Mouse (Mus musculus) heart, postnatal 36 days (tissue): ENCODE measurements at regions not wholly inside any gene's neighbourhood (a gene's known extent, or its start where the extent isn't known, plus 50 kb on each side); places are given as distances from the start of the nearest gene placed in this dataset.

ENCODE experiments used
- DNase-seq, 2 experiments: peaks; one replicate each; pipeline ENCODE4 v3.0.0; 2021 to 2022
- intact Hi-C: fragments of 180-260 bp; cut with DNase I; formaldehyde crosslinking; loops from one replicate; pipeline ENCODE4 v1.15.1; 2025

DNA sequence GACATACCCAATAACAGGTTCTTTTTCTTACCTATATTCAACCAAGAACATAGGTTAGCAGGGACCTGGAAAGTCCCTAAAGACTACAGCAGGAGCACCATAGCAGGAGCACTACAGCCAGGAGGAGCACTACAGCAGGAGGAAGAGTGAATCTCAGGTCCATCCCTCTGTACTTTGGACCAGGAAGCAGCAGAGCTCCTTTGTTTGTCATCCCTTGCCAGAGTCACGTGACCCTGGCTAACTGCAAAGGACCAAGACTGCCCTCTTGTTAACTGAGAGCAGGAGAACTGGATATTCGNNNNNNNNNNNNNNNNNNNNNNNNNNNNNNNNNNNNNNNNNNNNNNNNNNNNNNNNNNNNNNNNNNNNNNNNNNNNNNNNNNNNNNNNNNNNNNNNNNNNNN is 172.2 kb upstream of the Samsn1 start:
- intact Hi-C loops = no loop called here
- DNase-seq = no peak

DNA sequence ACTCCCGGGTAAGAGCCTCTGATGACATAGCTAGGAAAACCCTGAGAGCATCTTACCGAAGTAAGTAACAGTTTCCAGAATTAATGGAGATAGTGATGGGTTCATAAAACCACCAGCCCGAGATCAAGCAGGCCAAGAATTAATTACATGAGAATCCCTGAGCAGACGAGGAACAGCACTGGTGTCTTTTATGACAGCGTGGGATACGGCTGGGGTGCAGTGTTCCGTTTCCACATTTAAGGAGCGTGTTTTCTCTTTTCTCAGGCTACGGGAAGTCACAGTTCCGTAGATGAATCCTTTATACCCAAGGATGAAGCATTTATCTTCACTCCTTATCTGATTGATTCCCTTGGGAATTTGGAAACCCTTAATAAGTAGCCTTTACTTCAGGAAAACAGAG is 169.1 kb upstream of the Samsn1 start:
- DNase-seq = no peak
- intact Hi-C loops = no loop called here

DNA sequence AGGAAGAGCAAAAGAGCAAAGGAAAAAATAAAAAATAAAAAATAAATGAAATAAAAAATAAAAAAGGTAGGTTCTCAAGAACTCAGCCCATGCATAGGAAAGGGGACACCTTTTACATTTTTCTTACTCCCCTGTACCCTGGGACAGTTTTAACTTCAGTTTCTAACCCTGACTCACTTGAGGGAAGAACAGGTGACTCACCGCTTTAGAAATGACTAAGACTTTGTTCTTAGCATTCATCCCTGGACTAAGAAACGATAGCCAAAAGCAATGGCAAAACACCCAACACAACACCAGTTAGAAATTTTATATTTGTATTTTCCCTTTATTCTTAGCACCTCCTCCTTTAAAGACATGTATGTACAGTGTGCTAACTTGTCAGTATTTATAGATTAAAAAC is 161.5 kb upstream of the Samsn1 start:
- DNase-seq = no peak
- intact Hi-C loops = no loop called here

DNA sequence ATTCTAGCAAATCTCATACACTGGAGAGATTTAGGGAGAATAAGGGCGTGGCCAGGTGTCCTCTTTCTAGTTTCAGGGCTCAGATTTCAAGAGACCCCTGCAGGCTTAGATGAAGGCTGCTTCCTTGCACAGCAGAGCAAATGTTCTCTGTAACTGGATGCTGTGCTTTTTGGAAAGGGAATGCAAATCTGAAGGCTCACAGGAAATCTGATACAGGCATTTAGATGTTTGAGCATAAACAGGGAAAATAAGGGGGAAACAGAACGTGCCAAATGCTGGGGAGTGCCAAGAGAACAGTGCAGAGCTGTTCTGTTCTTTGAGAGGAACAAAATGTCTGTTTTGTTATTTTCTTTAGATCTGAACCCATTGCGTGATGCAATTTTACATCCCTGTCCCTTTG is 161.0 kb upstream of the Samsn1 start:
- intact Hi-C loops = no loop called here
- DNase-seq = peak in 1 of 2 experiments; percentile 8

DNA sequence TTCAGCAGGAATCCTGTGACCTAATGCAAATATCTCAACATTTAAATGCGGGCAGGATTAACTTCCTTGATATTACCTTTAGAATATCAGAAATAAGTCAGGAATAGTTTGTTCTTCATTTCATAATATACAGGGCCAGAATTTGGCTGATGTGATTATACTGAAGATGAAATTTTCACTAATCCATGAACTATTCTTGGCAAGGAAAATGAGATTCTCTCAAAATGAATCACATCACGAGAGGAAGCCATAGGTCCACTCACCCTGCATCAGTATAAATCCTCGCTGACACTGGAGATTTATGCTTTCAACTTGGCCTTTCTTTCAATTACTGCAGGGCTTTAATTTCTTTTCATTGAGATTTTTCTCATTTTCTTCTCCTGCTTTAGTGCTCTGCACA is 159.5 kb upstream of the Samsn1 start:
- DNase-seq = no peak
- intact Hi-C loops = no loop called here

DNA sequence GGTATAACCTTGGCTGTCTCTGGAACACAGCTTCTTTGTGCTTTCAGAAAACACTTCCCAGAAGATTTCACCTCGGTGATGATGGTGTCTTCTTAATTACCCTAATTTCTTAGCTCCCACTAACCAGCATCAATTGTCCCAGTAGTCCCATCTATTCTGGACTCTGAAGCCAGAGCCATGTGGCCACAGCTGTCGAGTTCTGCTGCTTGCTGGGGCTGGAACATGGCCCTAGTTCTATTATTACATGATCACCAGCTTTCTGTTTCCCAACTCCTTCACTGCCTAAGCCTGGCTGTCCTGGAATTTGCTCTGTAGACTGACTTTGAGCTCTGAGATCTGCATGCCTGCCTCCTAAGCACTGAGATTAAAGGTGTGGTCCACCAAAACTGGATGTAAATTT is 145.6 kb upstream of the Samsn1 start:
- DNase-seq = peak in 1 of 2 experiments; percentile 6
- intact Hi-C loops = no loop called here

DNA sequence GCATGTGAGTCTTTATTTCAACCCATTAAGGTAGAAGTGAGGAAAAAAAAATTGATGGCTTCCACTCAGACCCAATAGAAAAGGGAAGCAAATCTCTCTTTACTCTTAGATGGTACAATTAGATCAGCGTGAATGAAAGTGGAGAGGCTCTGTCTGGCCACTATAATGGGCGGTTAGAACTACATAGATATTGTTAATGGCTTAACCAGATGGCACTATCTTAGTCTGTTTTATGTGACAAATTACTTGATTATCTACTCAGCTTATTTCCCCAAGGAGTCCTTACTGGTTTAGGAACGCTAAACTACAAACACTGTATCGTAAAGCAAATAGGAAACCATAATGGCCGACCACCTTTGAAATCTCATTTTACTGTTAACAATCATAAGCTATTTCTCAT is 138.8 kb upstream of the Samsn1 start:
- intact Hi-C loops = no loop called here
- no peak for DNase-seq

DNA sequence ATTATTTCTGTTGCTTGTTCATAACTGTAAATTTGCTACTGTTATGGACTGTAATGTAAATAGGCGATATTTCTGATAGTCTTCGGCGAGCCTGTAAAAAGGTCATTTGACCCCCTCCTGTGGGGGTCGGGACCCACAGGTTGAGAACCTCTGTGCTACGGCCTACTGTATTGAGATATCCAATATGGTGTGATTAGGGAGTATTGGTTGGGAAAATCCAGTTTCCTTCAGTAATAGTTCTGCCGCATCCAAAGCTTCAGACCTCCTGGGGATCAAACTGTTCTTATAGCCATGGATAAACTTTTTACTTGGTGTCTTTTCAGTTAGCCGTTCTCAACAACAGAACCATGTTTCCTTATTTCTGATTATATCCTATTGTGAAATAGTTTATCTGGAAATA is 136.5 kb upstream of the Samsn1 start:
- intact Hi-C loops = no loop called here
- DNase-seq = no peak

DNA sequence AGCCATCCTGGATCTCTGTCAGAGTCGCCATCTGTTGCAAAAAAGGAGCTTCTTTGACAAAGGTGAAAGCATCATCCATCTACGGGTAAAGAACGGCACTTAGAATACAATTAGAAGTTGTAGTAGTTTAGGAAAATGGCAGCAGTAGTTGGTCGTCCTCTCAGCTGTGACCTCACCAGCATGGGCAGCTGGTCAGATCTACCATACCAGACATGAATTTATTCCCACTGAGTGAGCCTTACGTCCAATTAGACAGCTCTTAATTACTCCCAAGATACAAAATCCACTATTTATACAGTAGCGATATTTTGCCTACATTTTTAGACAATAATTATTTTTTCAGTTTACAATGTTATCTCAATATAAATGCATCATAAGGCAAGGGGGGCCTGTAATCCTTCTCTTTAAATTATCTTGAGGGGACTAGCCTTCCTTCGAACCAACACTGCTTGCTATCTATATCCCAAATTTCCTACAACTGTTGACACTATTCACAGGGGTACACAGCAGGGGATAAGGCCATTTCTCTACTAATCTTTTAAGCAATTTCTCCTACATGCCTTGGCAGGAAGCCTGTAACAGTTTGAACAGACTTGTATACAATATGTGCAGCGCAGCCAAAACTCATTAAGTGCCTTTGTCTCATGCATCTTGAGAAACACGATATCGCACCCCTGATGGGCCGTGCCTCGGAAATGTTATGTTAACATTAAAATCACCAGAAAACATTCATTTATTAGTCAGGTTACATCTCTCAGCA is 131.9 kb upstream of the Samsn1 start:
- intact Hi-C loops = no loop called here
- no peak for DNase-seq

DNA sequence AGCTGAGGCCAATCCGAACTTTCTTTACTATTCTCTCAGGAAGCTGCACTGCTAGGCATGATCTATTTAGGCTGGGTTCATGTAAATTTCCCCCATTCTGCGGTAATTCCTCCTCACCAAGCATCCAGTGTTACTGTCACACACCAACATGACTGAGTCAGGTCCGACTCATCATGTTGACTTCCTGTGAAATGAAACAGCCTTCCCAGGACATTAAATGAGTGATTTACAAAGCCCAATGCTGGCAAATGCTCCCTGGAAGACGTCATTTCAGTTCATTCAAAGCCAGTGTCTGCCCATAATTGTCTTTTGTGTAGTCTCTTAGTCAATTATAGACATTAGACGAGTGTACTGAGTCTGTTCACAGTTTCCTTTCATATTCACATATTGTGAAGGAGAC is 127.5 kb upstream of the Samsn1 start:
- intact Hi-C loops = no loop called here
- DNase-seq = no peak

DNA sequence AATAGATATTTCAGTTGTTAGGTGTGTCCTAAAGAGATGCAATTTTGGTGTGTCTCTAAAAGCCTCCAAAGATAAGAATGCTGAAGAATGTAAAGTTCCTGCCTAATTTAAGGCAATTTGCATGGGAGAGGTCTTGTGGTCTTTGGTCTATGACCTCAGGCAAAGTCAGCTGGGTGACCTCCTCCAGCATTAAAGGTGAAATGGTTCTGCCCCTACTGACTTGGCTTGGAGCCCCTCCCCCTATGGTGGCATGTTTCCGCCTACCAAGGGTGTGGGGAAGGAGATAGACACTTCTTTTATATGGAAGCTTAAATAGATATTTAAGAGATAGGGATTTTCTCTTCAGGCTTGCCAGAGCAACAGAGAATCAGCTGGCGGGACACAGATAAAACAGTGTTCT is 111.8 kb upstream of the Samsn1 start:
- intact Hi-C loops = no loop called here

DNA sequence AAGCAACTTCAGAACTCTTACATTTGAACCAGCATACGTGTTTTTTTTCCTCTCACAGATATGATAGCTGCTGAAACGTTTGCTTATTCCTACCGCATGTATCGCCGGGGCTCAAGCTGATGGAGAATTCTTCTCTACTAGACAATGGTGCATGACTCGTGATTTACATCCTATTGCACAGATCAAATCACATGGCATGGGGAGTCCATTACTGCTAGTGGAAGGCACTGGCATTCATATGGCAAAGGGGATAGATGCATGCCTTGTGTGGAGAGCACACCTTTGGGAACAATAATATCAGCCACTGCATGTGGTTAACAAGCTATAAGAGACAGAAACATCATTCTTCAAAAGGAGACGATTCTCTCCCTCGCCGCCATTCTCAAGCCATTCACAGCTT is 108.4 kb upstream of the Samsn1 start:
- intact Hi-C loops = no loop called here
- no peak for DNase-seq

More for the DNA sequence above, 111.8 kb upstream of the Samsn1 start:
- DNase-seq = no peak

DNA sequence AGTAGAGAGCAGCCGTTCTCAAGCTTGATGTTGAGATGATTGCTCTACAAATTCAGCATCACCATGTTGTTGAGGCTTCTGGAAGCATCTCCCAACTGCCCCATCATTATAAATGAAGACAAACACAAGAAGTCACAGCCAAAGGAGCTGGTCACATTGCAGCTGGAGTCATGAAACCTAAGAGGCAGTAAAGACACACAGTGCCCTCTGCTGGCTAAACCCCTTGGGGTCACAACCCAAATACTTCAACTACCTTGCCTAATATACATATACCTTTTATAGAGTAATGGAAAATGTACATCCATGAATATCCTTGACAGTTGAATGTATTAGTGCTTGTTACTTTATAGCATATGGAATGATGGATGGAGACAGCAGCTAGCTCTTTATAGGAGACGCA is 107.9 kb upstream of the Samsn1 start:
- peak; percentile 24 to 43 for DNase-seq
- intact Hi-C loops = loop anchor here (10.0 kb wide), 1 partner anchor 355 kb away; no protein-coding TSS in a partner anchor

DNA sequence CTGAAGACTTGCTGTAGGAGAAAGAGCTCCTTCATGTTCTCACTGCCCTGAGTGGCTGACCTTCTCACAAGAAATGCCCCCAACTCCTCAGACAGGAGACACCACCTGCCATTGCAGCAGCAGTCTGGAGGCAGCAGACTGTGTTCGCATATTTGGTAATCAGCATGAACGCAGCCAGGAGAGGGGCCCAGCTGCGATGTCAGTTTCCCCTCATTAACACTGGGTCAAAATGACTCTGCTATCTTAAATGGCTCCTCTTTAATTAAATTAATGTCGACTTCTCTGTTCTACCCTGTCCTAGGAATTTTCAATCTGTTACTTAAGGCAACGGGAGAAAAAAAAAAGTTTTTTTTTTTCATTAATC is 100.9 kb upstream of the Samsn1 start:
- no peak for DNase-seq
- intact Hi-C loops = loop anchor here (10.0 kb wide), 1 partner anchor 348 kb away; no protein-coding TSS in a partner anchor

DNA sequence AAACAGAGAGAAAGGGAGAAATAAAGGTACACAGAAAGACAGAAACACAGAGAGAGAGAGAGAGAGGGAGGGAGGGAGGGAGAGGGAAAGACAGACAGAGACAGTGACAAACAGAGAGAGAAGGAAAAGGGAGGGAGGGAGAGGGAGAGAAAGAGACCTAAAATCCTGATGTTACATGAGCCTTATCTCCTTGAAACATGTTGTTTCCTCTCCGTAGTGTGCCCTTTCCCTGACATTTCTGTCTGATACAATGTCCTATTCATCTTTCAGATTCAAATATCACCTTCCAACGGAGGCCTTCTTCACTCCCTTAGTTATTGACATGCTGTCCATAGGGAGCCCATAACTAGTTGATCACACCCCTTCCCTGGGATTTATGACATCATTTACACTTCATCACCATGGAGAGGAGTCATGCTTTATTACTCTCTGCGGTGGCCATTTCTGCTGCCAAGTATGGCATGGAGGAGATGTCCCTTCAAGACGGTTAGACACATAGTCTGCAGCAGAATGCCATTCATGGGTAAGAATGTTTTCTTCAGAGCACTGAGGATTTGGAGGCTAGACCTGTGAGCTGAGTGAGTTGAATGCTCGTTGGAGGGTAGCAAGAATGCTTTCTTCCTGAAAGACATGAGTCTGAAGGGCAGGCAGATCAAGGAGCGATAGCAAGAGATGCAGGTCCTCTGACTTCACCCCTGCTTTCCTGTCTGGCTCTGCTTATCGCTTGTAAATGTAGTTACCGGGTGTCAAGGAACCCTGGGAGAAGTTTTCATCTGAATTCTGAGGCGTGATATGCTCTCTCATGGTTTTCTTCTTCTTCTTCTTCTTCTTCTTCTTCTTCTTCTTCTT is 100.3 kb upstream of the Samsn1 start:
- intact Hi-C loops = loop anchor here (10.0 kb wide), 1 partner anchor 348 kb away; no protein-coding TSS in a partner anchor
- DNase-seq = no peak

DNA sequence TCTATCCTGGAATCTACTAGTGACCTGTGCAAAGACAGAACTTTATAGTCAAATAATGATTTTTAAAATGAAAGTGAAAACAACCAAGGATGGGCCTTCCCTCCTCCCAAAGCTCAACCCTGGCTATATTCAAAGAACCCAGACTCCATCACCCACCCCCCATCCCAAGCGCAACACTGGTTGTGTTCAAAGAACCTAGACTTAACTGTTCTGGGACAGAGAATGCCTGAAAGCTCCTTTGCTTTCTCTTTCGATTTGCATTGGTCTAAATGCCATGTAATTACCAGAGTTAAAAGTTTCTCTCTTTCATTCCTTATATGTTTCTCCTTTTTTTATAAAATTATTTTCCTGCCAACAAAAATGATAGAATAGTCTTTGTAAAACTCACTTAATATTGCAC is 98.6 kb upstream of the Samsn1 start:
- intact Hi-C loops = loop anchor here (10.0 kb wide), 1 partner anchor 346 kb away; no protein-coding TSS in a partner anchor
- DNase-seq = no peak

DNA sequence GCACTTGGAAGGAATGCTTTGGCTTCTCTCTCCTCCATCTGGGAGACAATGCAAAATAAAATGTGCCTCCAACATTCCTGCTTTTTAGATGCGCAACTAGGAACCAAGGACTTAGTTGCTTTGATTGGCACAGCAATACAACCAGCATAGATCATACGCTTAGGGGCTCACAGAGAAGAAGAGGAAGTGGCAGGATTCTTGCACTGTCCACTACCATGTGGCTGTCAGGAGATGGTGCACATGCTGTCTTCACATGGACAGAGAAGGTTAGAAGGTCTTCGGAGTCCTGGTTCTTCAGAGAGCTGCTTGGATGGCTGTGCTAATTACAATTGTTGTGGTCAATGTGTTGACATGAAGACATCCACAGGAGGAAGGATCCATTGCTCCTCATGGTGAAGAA is 88.3 kb upstream of the Samsn1 start:
- DNase-seq = no peak
- intact Hi-C loops = no loop called here

DNA sequence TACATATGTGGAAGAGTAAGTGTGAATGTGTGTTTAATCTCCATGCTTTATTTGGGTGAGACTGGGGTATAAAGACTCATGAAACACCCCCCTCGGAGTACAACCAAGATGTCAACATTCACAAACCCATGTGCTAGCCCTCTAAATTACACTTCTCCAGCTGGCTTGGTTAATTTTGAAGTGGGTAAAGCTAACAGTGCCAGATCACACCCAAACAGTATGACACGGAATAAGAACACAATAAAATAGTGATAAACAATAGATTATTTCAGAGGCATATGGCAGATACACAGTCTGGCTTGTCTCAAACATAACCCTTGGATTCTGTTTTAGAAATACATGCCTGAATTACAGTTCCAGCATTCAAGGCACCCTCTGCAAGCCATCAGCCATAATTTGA is 86.4 kb upstream of the Samsn1 start:
- intact Hi-C loops = no loop called here

DNA sequence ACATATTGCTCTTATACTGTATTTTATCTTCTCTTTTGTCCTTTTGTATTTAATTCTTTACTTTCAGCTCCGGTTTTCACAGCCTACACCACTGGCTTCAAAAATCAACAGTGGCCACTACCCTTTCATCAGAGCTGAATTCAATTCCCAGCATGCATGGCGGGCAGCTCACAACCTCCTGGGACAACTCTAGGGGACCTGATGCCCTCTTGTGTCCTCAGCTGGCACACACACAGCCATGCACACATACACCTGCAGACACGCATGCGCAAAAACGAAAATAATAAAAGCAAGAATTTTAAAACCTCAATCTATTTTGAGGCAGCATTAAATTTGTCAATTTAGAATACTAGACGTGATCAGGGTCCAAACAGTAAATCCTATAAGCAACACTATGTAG is 82.6 kb upstream of the Samsn1 start:
- no peak for DNase-seq
- intact Hi-C loops = no loop called here

More for the DNA sequence above, 86.4 kb upstream of the Samsn1 start:
- DNase-seq = no peak

DNA sequence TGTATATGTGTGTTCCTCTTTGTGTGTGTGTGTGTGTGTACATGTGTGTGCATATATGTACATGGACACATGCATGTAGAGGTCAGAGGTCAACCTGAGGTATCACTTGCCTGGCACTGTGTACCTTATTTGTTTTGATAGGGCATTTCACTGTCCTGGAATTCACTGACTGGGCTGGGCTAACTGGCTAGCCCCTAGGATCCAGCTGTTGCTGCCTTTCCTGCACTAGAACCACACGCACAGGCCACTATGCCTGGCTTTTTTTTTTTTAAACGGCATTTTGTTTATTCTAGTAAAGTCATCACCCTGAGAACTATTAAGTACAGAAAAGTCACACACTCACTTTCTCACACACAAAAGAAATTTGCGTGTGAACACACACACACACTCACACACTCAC is 79.7 kb upstream of the Samsn1 start:
- no peak for DNase-seq
- intact Hi-C loops = no loop called here

DNA sequence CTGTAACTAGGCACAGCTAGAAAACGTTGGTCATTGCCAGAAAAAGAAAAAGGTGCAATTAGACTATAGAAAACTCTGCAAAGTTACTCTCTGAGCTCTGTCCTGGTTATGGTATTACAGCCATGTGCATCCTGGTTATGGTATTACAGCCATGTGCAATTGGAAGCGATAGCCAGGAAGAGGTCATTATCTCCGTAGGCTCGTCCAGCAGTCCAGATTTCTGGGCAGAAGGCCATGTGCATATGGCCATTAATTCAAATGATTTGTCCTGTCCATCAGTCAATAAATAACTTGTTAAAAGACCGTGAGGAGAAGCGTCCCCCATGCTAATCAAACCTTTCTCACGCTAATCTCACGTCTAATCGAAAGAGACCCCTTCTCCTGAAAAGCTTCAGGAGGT is 75.7 kb upstream of the Samsn1 start:
- intact Hi-C loops = no loop called here
- no peak for DNase-seq

DNA sequence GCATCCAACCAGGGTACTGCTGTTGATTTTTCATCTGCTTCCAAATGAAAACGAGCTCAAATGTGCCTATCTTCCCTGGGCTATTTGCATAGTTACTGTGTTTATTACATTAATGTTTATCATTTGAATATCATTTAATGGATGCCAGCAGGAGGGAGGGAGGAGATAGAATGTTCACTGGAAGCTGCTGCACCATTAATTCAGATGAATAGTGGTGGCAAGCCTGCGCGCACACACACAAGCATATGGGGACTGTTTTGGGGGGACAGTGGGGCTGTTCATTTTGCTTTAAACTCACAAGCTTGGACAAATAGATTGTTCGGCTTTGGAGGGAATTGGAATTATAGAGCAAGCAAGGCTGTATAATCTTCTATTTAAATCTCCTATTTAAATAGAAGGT is 74.3 kb upstream of the Samsn1 start:
- no peak for DNase-seq
- intact Hi-C loops = no loop called here
